17 mouse cellular contexts compared by ENCODE assay signal in genomic region chr13:108685817-108686216, GRCm38 (mm10).
A peak's percentile ranks its signal among the peaks of the same experiment; 100 is the strongest.
DNase-seq lines count a peak whose midpoint lies in the region; ATAC-seq lines count a peak whose summit lies in the region.
"Had no signal": no experiment of that assay in that cellular context is flagged by ENCODE, and none has a peak within 500 bp of the region (broad histone marks: within the 10 kb centered on the region; RNA-seq: fewer than 3 reads in every experiment).

No protein-coding gene starts in this region.

- peak overlapping the region; percentile 25 for H3K4me2 ChIP-seq in heart, embryonic 16.5 days (ENCODE audit: low read depth, low read length)
- H3K4me2 ChIP-seq in midbrain, embryonic 16.5 days (ENCODE audit: low read length), result no peak overlapping the region
- H3K4me2 ChIP-seq in midbrain, embryonic 15.5 days, result no peak overlapping the region
- H3K4me2 ChIP-seq: liver, embryonic 13.5 days; neural tube, embryonic 15.5 days had no signal

- no peaks in the 10 kb centered on the region for H3K36me3 ChIP-seq in heart, embryonic 16.5 days (ENCODE audit: control insufficient read depth, insufficient read depth)
- H3K36me3 ChIP-seq in heart, embryonic 10.5 days, result no peaks in the 10 kb centered on the region
- no peaks in the 10 kb centered on the region for H3K36me3 ChIP-seq in midbrain, embryonic 16.5 days (ENCODE audit: control insufficient read depth, insufficient read depth, low read length)
- H3K36me3 ChIP-seq in midbrain, embryonic 15.5 days (replicated peaks), result no peaks in the 10 kb centered on the region
- H3K36me3 ChIP-seq: liver, embryonic 13.5 days; neural tube, embryonic 15.5 days had no signal

- no peaks in the 10 kb centered on the region for H3K9me3 ChIP-seq in heart, embryonic 16.5 days (replicated peaks; ENCODE audit: control insufficient read depth, low read length)
- H3K9me3 ChIP-seq in heart, embryonic 10.5 days, result no peaks in the 10 kb centered on the region
- no peaks in the 10 kb centered on the region for H3K9me3 ChIP-seq in midbrain, embryonic 16.5 days (replicated peaks; ENCODE audit: control insufficient read depth, low read length, poor library complexity, severe bottlenecking)
- no peaks in the 10 kb centered on the region for H3K9me3 ChIP-seq in midbrain, embryonic 15.5 days
- H3K9me3 ChIP-seq: liver, embryonic 13.5 days; neural tube, embryonic 15.5 days had no signal

- peak; percentile 76 for ATAC-seq in heart, embryonic 16.5 days (replicated peaks; ENCODE audit: extremely low read depth, insufficient read depth, low FRiP score)
- peak; percentile 36; the same call in 1 of the 2 replicates for ATAC-seq in midbrain, embryonic 16.5 days
- no peak for ATAC-seq in midbrain, embryonic 15.5 days (replicated peaks)
- ATAC-seq: lung, postnatal 0 days had no signal

- 40% methylated on average over 7 of the region's 7 CpGs for WGBS in heart, embryonic 16.5 days
- 84% methylated on average over 7 of the region's 7 CpGs for WGBS in heart, embryonic 10.5 days
- 68% methylated on average over 7 of the region's 7 CpGs for WGBS in midbrain, embryonic 16.5 days
- WGBS in midbrain, embryonic 15.5 days, result 81% methylated on average over 7 of the region's 7 CpGs

- no peak overlapping the region for H3K9ac ChIP-seq in heart, embryonic 16.5 days (ENCODE audit: low read length)
- no peak overlapping the region for H3K9ac ChIP-seq in midbrain, embryonic 16.5 days (ENCODE audit: low read depth, low read length)
- no peak overlapping the region for H3K9ac ChIP-seq in midbrain, embryonic 15.5 days
- H3K9ac ChIP-seq: liver, embryonic 13.5 days; neural tube, embryonic 15.5 days had no signal

- peak overlapping the region; percentile 69 for H3K27ac ChIP-seq in heart, embryonic 16.5 days (ENCODE audit: low read length)
- H3K27ac ChIP-seq in heart, embryonic 10.5 days, result no peak overlapping the region
- H3K27ac ChIP-seq in midbrain, embryonic 16.5 days (ENCODE audit: low read length), result no peak overlapping the region
- no peak overlapping the region for H3K27ac ChIP-seq in midbrain, embryonic 15.5 days
- H3K27ac ChIP-seq: liver, embryonic 13.5 days; neural tube, embryonic 15.5 days had no signal

- DNase-seq in cerebellum, postnatal 14 days, result peak; percentile 25 to 39
- DNase-seq in cerebellum, adult 9-11 months, result no peak
- DNase-seq in heart, embryonic 10.5 days (ENCODE audit: low spot score), result no peak
- no peak for DNase-seq in T-cell, adult 2 months (ENCODE audit: low spot score)
- DNase-seq in testis, postnatal 10 days (ENCODE audit: low spot score), result no peak
- DNase-seq: adrenal gland, adult 2 months; embryo, embryonic 11 days; gastrocnemius, postnatal 36 days; kidney, adult 2 months; kidney, postnatal 36 days; liver, embryonic 13.5 days had no signal

- peaks cover 11% of the 10 kb centered on the region; the same call in 1 of the 2 replicates for H3K4me1 ChIP-seq in heart, embryonic 16.5 days (ENCODE audit: control insufficient read depth, insufficient read depth, low read length)
- H3K4me1 ChIP-seq in heart, embryonic 10.5 days, result no peaks in the 10 kb centered on the region
- no peaks in the 10 kb centered on the region for H3K4me1 ChIP-seq in midbrain, embryonic 16.5 days (ENCODE audit: control insufficient read depth, insufficient read depth, low read length)
- no peaks in the 10 kb centered on the region for H3K4me1 ChIP-seq in midbrain, embryonic 15.5 days
- H3K4me1 ChIP-seq: liver, embryonic 13.5 days; neural tube, embryonic 15.5 days had no signal

- no peaks in the 10 kb centered on the region for H3K27me3 ChIP-seq in heart, embryonic 16.5 days (ENCODE audit: control insufficient read depth, insufficient read depth, low read length)
- no peaks in the 10 kb centered on the region for H3K27me3 ChIP-seq in heart, embryonic 10.5 days (ENCODE audit: insufficient read depth, poor library complexity, severe bottlenecking)
- no peaks in the 10 kb centered on the region for H3K27me3 ChIP-seq in midbrain, embryonic 16.5 days (ENCODE audit: control insufficient read depth, insufficient read depth, low read depth, low read length)
- H3K27me3 ChIP-seq in midbrain, embryonic 15.5 days (replicated peaks), result no peaks in the 10 kb centered on the region
- H3K27me3 ChIP-seq: liver, embryonic 13.5 days; neural tube, embryonic 15.5 days had no signal

- H3K4me3 ChIP-seq in heart, embryonic 16.5 days (ENCODE audit: low read length), result no peak overlapping the region
- H3K4me3 ChIP-seq in heart, embryonic 10.5 days, result no peak overlapping the region
- no peak overlapping the region for H3K4me3 ChIP-seq in midbrain, embryonic 16.5 days (ENCODE audit: low read depth, low read length)
- H3K4me3 ChIP-seq in midbrain, embryonic 15.5 days, result no peak overlapping the region
- H3K4me3 ChIP-seq: liver, embryonic 13.5 days; megakaryocyte, embryonic 14.5 days; neural tube, embryonic 15.5 days had no signal

Comparison
In these comparisons a context has a peak if more than half of its experiments do, and no peak if none do; other contexts are left out.
1. DNase-seq: peak in cerebellum, postnatal 14 days (2 of 2); none in cerebellum, adult 9-11 months (single experiment), heart, embryonic 10.5 days (single experiment), T-cell, adult 2 months (single experiment) and testis, postnatal 10 days (single experiment).